Mouse (Mus musculus) heart, postnatal 4 days (tissue): Measurements from ENCODE around the gene Plekho2. TPM values are rescaled to one million over a fixed set of nuclear protein-coding genes. Genes with fewer than 3 reads are reported as not detected.
A peak's percentile ranks its signal among the peaks of the same experiment; 100 is the strongest.

Experiments
- DNase-seq: peaks from one replicate; pipeline ENCODE4 v3.0.0; 2021
- total RNA-seq, 2 experiments: library from RNA; stranded (reverse); gene quantifications; 2 replicates each; pipeline ENCODE4 v1.2.3; 2021

The Plekho2 gene
- total RNA-seq, 2 experiments from 2014 or later = 17.9 to 19.4 TPM

GRCm38 (mm10) chr9:65586406-65587269 lies 6.8 kb upstream of the Plekho2 start, which contains the start of gene Pif1:
Gene Pif1, plus strand, starts transcription at chr9:65587160.
- DNase-seq = peak; percentile 85

DNA sequence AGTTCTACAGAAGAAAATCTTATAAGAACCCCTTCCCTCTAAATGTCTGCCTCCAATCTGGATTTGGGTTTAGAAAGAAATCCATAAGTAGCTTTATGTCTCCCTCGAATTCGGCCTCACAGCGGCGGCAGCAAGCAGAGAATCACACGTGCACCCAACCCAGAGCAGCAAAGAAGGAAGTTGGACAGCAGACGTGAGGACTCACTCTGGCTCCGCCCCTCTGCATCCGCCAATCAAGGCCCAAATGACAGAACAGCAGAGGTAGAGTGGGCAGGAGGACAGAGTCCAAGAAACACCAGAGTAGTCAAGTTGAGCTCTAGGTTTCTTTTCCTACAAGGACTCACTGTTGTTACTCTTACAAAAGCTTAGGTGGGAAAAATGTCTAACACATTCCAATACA lies 3.2 kb upstream of the Plekho2 start:
- DNase-seq = no peak

DNA sequence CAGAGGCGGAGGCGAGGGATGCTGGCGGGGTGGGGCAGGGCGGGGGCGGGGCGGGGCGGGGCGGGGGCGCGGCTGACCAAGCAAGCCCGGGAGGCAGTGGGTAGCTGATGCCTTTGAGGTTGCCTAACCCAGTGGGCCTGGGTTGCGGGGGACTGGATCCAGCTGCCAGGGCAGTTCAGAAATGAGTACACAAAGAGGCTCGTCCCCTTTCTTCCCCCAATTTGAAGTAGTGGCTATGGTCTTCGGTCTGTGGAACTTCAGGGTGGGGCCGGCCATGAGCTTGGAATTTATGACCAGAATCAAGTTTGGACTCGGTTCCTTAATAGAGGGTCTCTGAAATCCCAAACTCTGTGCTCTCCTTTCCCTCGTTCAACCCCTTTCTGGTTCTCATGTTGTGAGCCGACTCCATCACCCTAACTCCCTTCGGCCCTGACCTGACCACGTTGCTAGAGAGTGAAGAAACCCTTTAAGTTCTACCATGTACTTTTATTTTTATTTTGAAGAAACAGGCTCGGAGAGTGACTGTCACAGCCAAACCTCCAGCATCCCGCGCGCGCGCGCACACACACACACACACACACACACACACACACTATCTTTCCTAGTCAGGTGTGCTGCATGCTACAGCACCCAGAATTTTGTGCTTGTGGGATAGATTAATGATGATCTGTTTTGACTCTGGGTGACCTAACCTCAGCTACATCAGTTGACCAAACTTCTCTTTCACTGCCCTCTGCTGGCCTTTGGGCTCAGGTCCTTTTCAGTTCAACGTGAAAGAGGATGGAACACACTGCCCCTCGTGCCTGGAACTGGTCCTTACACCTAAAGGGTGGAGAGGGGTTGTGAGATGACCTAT lies 789 bp upstream of the Plekho2 start:
- peak; percentile 93 for DNase-seq

DNA sequence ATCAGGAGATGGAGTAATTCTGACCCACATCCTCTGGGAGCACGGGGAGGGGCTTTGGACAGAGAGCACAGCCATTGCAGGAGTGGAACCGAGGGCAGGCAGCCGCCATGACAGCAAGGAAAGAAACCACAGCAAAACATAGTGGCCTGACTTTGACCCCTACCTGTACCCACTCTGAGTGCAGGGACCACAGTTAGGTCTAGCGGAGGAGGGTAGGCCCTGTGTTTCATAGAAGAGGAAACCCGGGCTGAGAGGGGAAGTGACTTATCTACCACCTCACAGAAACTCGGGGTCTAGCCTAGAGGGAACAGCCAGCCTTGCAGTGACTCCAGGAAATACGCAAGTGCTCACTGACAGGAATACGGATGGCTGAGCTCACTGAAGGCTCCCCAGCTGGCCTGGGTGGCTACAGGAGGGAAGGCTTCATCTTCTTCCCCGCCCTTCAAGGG lies 1.0 kb downstream of the Plekho2 start:
- DNase-seq = peak; percentile 52

GRCm38 (mm10) chr9:65577511-65578196 lies 2.2 kb downstream of the Plekho2 start:
- DNase-seq = no peak

- DNase-seq = peak; percentile 53
Observed at GRCm38 (mm10) chr9:65576861-65577510, 2.9 kb downstream of the Plekho2 start.

- DNase-seq = peak; percentile 76
Observed at GRCm38 (mm10) chr9:65575393-65576196, 4.2 kb downstream of the Plekho2 start.

DNA sequence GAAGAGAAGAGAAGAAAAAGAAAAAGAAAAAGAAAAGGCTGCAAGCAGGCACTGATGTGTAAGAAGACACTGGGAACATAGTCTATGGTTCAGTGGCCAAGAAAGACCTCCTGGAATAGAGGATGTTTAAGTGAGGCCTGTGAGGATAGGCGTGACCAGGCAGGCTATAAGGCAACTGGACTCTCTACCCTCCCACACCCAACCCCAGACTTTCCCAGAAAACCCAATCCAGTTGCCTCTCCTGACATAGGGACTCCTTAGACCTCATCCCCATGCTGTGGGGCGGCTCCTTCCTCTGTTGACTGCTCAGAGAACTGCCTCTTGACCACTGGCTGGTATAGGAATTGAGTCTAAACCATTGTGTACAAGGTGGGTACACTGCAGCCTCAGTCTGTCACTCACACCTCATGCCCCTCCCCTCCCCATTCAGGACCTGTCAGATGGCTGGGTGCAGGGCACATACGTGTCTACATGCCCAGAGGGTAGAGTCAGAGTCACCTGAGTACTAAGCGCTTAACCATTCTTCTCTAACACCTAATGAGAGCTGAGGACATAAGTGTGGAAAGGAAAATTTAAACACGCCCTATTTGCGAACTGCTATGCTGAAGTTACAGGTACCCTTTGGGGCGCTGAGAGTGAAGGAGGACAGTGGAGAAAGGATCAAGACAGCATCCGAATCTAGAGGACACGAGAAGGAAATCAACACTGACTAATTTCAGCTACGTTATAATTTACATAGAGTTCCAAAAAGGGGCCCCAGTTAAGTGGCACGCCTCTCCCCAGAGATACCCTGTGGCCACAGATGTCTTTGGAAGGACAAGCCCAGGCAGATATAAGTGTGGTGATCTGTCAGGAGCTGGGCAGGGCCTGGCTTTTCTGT lies 5.1 kb downstream of the Plekho2 start:
- no peak for DNase-seq

- no peak for DNase-seq
Observed at GRCm38 (mm10) chr9:65572837-65573236, 7.0 kb downstream of the Plekho2 start.

DNA sequence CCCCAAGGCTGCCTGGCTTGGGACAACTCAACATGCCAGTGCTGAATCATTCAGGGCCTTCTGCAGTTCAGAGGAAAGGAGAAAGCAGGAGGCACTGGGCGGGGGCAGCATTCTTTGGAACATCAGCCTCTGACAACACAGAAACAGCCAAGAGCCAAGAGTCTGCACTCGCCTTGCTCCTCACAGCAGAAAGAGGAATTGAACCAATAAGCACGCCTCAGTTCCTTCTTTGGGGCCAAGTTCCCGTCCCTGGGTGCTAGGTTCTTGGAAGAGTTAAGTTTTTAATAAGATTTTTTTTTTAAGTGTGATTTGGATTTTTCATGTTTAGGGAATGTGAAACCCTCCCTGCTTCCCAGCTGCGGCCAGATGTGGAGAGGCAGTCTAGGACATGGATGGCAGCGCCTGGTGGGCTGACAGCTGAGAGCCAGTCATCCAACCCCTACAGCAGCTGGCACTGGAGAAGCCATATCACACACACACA lies 10.3 kb downstream of the Plekho2 start:
- DNase-seq = peak; percentile 61

DNA sequence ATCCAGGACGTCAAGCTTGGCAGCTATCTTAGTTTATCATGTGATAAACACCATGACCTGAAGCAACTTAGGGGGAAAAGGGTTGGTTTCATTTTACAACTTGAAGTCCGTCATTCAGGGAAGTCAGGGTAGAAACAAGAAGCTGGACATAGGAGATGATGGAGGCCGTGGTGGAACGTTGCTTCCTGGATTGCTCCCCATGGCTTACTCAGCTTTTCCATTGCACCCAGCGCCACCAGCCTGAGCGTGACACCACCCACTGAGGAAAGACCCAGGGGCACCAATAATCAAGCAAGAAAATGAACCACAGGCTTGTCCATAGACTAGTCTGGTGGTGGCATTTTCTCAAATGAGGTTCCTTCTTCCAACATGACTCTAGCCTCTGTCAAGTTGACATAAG lies 11.1 kb downstream of the Plekho2 start:
- DNase-seq = no peak

- DNase-seq = no peak
Observed at GRCm38 (mm10) chr9:65564698-65565097, 15.1 kb downstream of the Plekho2 start.

DNA sequence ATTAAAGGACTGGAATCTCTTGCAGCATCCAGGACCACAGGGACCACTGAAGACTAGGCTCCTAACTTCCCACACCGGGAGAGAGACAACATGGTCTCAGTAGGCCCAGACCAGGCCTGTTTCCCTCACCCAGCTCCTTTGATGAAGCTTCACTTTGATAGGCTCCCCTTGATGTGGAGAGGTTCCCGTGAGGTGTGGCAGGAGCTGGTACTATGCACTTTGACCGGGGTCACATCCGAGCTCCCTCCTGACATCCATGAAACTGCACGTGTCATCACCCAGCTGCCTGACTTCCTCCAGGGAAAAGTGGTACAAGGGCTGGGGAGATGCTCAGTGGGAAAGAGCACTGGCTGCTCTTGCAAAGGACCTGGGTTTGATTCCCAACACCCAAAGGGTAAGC lies 16.8 kb downstream of the Plekho2 start:
- no peak for DNase-seq

- DNase-seq = peak; percentile 74
Observed at GRCm38 (mm10) chr9:65562081-65562506, 17.7 kb downstream of the Plekho2 start.

DNA sequence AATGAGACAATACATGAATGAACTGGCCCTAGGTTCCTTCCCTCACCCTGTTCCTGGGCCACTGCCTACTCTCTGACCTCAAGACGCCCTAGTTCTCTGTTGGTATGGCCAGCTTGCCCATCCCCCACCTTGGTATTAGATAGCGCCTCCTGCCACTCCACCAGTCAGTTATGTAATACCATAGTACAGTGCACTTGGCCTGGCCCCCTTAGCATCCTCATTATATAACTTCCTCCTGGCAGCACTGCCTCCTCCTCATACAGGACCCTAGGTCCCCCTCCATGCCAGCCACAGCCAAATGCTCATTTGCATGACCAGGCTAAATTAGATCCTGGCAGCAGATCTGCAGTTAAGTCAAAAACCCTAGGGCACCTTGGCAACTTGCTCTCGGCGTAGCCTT lies 18.8 kb downstream of the Plekho2 start:
- DNase-seq = no peak

DNA sequence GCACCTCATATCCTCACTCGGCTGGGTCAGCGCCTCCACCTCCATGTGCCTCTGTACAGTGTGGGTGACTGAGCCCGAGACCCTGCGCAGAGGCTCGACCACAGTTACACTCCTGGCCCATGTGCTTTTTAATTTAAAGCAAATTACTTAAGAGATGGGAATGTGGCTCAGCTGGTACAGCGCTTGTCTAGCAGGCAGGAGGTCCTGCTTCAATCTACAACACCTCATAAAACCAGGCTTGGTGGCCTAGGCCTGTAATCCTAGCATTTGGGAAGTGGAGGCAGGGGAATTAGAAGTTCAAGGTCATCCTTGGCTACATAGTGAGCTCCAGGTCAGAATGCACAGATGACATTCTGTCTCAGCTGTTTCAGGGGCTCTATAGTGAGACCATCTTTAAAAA lies 21.0 kb downstream of the Plekho2 start:
- no peak for DNase-seq

GRCm38 (mm10) chr9:65556979-65557378 lies 22.9 kb downstream of the Plekho2 start:
- no peak for DNase-seq

- no peak for DNase-seq
Observed at GRCm38 (mm10) chr9:65556349-65556748, 23.5 kb downstream of the Plekho2 start.

- DNase-seq = no peak
Observed at GRCm38 (mm10) chr9:65555621-65556020, 24.2 kb downstream of the Plekho2 start.

DNA sequence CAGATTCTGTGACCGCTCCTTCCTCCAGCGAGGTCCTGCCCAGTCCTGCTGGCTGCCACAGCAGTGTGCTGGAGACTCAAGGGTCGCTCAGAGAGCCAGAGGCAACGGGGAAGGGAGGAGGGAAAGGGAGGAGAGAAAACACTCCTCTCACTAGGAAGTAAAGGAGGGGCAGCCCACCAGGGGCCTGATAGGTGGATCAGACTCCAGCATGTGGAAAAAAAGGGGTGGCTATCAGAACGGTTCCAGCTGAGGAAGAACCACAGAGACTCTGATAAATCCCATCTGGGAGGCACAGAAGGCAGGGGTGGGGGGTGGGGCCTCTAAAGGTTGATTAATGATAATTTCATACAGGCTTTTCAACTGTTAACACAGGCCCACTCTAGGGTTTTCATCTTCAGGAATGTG lies 24.8 kb downstream of the Plekho2 start:
- no peak for DNase-seq
